Mouse (Mus musculus) forebrain, embryonic 13.5 days (tissue): Measurements from ENCODE around the gene Plxdc2. TPM values are rescaled to one million over a fixed set of nuclear protein-coding genes. Genes with fewer than 3 reads are reported as not detected.

Source experiments
- ATAC-seq: fragments of 200-750 bp; cut with Nextera tagmentation; 2 replicates; pipeline ENCODE4 v1.8.0; 2017
- H3K27ac ChIP-seq: fragments of 300-500 bp; sonication (generic); 2 replicates; pipeline ENCODE4 v1.5.1; 2015; ENCODE audit warnings: inconsistent platforms, mild to moderate bottlenecking, moderate library complexity
- H3K27me3 ChIP-seq: fragments of 300-500 bp; sonication (generic); 2 replicates; pipeline ENCODE4 v1.6.1; 2015; ENCODE audit warnings: mild to moderate bottlenecking, inconsistent platforms
- H3K36me3 ChIP-seq: fragments of 300-500 bp; sonication (generic); 2 replicates; pipeline ENCODE4 v1.6.1; 2015; ENCODE audit warnings: mild to moderate bottlenecking, inconsistent platforms; ENCODE audit not compliant: poor library complexity, severe bottlenecking
- H3K4me1 ChIP-seq: fragments of 300-500 bp; sonication (generic); 2 replicates; pipeline ENCODE4 v1.6.1; 2015; ENCODE audit warnings: inconsistent platforms
- H3K4me2 ChIP-seq: fragments of 300-500 bp; sonication (generic); 2 replicates; pipeline ENCODE4 v1.6.1; 2015; ENCODE audit warnings: inconsistent platforms, mild to moderate bottlenecking, moderate library complexity
- H3K4me3 ChIP-seq: fragments of 300-500 bp; sonication (generic); 2 replicates; pipeline ENCODE4 v1.5.1; 2015; ENCODE audit warnings: mild to moderate bottlenecking, inconsistent platforms
- H3K9ac ChIP-seq: fragments of 300-500 bp; sonication (generic); 2 replicates; pipeline ENCODE4 v1.6.1; 2015; ENCODE audit warnings: mild to moderate bottlenecking, inconsistent platforms
- H3K9me3 ChIP-seq: fragments of 300-500 bp; sonication (generic); replicated peaks from 2 replicates; pipeline ENCODE4 v1.6.1; 2016; ENCODE audit warnings: inconsistent platforms
- WGBS: fragments of 180-500 bp; shearing (Covaris S2); methylation state at CpG from one replicate; pipeline ENCODE4 v1.1.7; 2015; 5-methylcytosine and 5-hydroxymethylcytosine counted together
- polyA plus RNA-seq: library from polyadenylated mRNA; unstranded; fragments of >200 nt; fragmentation: Nextera tagmentation; extraction: Ambion mirVana; gene quantifications from 2 replicates; pipeline ENCODE4 v1.2.1, GENCODE M21; 2015

Plxdc2 gene
- polyA plus RNA-seq, 1 experiment from 2014 or later, result 6.8 TPM

DNA sequence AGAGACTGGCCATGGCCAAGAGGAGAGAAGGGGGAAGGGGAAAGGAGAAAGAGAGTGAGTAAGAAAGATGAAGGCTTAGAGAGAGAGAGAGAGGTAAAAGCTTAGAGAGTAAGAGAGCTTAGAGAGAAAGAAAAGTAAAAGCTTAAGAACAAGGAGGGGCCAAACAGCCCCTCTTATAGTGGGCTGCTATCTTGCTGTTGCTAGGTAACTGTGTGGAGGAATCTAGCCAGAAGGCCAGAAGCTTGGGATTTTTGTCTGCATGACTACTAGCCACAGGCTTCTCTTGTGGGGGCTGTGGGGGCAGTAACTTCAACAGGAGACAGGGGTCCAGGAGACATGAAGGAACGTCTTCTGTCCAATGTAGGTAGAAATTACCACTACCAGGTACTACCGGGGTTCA is 162.0 kb downstream of the Plxdc2 start:
- no peaks in the 10 kb centered on the region for H3K27me3 ChIP-seq
- ATAC-seq, result no peak
- H3K4me2 ChIP-seq, result no peak overlapping the region
- H3K9me3 ChIP-seq, result no peaks in the 10 kb centered on the region
- H3K36me3 ChIP-seq, result no peaks in the 10 kb centered on the region
- no peaks in the 10 kb centered on the region for H3K4me1 ChIP-seq
- no peak overlapping the region for H3K4me3 ChIP-seq
- no peak overlapping the region for H3K27ac ChIP-seq
- H3K9ac ChIP-seq, result no peak overlapping the region
- 64% methylated on average over 2 of the region's 2 CpGs for WGBS

GRCm38 (mm10) chr2:16523427-16523826 is 167.3 kb downstream of the Plxdc2 start:
- WGBS, result 75% methylated on average over 1 of the region's 1 CpGs
- no peaks in the 10 kb centered on the region for H3K36me3 ChIP-seq
- no peaks in the 10 kb centered on the region for H3K27me3 ChIP-seq
- H3K4me3 ChIP-seq, result no peak overlapping the region
- no peaks in the 10 kb centered on the region for H3K4me1 ChIP-seq
- ATAC-seq, result no peak
- no peaks in the 10 kb centered on the region for H3K9me3 ChIP-seq
- H3K27ac ChIP-seq, result no peak overlapping the region
- no peak overlapping the region for H3K4me2 ChIP-seq
- H3K9ac ChIP-seq, result no peak overlapping the region

GRCm38 (mm10) chr2:16532244-16532643 is 176.1 kb downstream of the Plxdc2 start:
- Histone ChIP-seq H3K27ac (no peak overlapping the region), H3K36me3 (no peaks in the 10 kb centered on the region), H3K27me3 (no peaks in the 10 kb centered on the region), H3K4me3 (no peak overlapping the region), H3K4me2 (no peak overlapping the region), H3K9me3 (no peaks in the 10 kb centered on the region), H3K9ac (no peak overlapping the region), H3K4me1 (no peaks in the 10 kb centered on the region)
- WGBS, result 9% methylated on average over 1 of the region's 1 CpGs
- ATAC-seq, result peak; percentile 36; the same call in 1 of the 2 replicates

GRCm38 (mm10) chr2:16534566-16534965 is 178.5 kb downstream of the Plxdc2 start:
- Histone ChIP-seq H3K27me3 (no peaks in the 10 kb centered on the region), H3K36me3 (no peaks in the 10 kb centered on the region), H3K4me1 (no peaks in the 10 kb centered on the region), H3K27ac (no peak overlapping the region), H3K9me3 (no peaks in the 10 kb centered on the region), H3K4me2 (no peak overlapping the region), H3K9ac (no peak overlapping the region), H3K4me3 (no peak overlapping the region)
- 80% methylated on average over 2 of the region's 2 CpGs for WGBS
- ATAC-seq, result no peak

DNA sequence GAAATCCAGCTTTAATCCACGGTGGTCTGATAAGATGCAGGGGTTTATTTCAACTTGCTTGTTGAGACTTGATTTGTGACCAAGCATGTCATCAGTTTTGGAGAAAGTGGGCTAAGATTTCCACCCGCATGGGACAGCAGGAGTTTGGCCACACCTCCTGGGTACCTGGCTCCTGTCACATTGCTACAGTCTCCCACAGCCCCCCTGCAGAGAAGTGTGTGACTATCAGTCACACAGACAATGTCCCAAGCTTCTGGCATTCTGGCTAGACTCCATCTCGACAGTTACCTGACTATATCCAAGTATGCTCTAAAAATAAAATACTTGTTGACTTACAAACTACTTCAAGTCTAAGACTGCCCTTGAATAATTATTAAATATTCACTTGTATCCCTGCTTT is 185.1 kb downstream of the Plxdc2 start:
- H3K9ac ChIP-seq, result no peak overlapping the region
- no peaks in the 10 kb centered on the region for H3K27me3 ChIP-seq
- H3K9me3 ChIP-seq, result no peaks in the 10 kb centered on the region
- no peak for ATAC-seq
- no peak overlapping the region for H3K4me3 ChIP-seq
- H3K27ac ChIP-seq, result no peak overlapping the region
- no peak overlapping the region for H3K4me2 ChIP-seq
- H3K36me3 ChIP-seq, result no peaks in the 10 kb centered on the region
- no peaks in the 10 kb centered on the region for H3K4me1 ChIP-seq
- 66% methylated on average over 3 of the region's 3 CpGs for WGBS

- Histone ChIP-seq H3K4me1 (no peaks in the 10 kb centered on the region), H3K9ac (no peak overlapping the region), H3K4me3 (no peak overlapping the region), H3K27ac (no peak overlapping the region), H3K9me3 (no peaks in the 10 kb centered on the region), H3K27me3 (no peaks in the 10 kb centered on the region), H3K4me2 (no peak overlapping the region), H3K36me3 (no peaks in the 10 kb centered on the region)
- 59% methylated on average over 3 of the region's 3 CpGs for WGBS
- ATAC-seq, result no peak
Observed at GRCm38 (mm10) chr2:16545207-16545606, 189.1 kb downstream of the Plxdc2 start.

DNA sequence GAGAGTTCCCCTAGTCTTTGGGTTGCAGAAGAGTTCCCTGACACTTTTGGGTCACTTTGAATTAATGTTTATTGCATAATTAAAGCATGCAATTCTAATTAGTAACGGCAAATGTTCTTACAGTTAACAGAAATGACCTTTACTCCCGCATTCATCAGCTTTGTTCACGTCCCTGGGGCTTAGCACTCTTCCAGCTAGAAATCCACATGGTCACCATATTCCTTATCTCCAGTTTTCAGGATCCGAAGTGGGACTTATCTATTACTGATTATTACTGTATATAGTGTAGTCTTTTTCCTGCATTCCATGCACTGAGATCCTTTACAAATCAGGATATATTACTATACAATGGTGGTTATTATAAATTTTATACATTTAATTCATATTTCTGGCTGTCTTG is 203.2 kb downstream of the Plxdc2 start:
- 77% methylated on average over 4 of the region's 4 CpGs for WGBS
- ATAC-seq, result no peak
- H3K9me3 ChIP-seq, result no peaks in the 10 kb centered on the region
- no peaks in the 10 kb centered on the region for H3K36me3 ChIP-seq
- H3K4me3 ChIP-seq, result no peak overlapping the region
- no peaks in the 10 kb centered on the region for H3K4me1 ChIP-seq
- H3K27ac ChIP-seq, result no peak overlapping the region
- no peaks in the 10 kb centered on the region for H3K27me3 ChIP-seq
- H3K9ac ChIP-seq, result no peak overlapping the region
- H3K4me2 ChIP-seq, result no peak overlapping the region

DNA sequence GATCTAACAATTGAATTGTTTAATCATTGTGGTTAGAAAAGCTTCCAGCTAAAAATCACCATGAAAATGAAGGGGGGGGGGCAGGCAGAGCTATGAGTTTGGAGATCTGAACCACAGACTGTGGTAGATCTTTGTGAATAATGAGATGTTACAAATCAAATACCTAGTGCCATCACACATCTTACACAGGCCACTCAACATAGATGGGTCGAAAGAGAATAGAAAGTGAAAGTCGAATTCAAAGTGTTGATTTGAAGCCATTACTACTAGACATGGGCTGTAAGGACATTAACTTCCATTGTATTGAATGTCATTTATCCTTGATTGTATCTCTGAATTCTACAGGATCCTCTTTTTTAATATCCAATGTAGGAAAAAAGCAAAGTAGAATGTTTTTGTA is 212.2 kb downstream of the Plxdc2 start:
- no peak overlapping the region for H3K4me3 ChIP-seq
- H3K36me3 ChIP-seq, result no peaks in the 10 kb centered on the region
- H3K27me3 ChIP-seq, result no peaks in the 10 kb centered on the region
- H3K4me2 ChIP-seq, result no peak overlapping the region
- H3K9ac ChIP-seq, result no peak overlapping the region
- H3K4me1 ChIP-seq, result no peaks in the 10 kb centered on the region
- WGBS, result 90% methylated on average over 2 of the region's 2 CpGs
- no peak overlapping the region for H3K27ac ChIP-seq
- no peaks in the 10 kb centered on the region for H3K9me3 ChIP-seq
- ATAC-seq, result no peak

DNA sequence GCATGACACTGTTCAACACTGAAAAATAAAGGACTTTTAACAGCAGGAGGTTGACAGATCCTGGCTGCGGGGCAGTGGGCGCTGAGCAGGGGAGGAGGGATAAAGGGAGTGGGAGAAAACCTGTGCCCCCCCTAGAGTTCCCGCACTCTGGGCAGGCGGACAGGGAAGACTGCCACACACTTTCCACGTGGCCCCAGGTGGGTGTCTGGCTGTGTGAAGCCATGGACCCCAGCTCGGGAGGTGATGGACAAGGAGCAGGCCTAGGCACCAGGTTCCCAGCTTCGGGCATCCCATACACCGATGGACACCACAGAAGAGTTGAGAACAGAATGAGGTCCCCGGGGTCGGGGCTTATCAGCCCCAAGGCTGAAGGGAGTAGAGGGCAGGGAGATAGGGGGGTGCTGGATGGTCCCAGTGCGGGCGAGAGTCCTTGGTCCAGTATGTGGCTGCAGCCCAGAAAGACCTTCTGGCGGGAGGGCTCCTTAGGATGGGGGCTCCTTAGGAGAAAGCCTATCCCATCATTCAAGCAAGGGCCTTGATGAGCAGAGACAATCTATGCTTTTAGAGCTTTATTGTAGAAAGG is 215.2 kb downstream of the Plxdc2 start:
- Histone ChIP-seq H3K9ac (no peak overlapping the region), H3K4me1 (no peaks in the 10 kb centered on the region), H3K36me3 (no peaks in the 10 kb centered on the region), H3K9me3 (no peaks in the 10 kb centered on the region), H3K27me3 (no peaks in the 10 kb centered on the region), H3K4me3 (no peak overlapping the region), H3K4me2 (no peak overlapping the region), H3K27ac (no peak overlapping the region)
- ATAC-seq, result 0 out of 2 replicates have a peak, but pooled peaks have one; percentile 24
- WGBS, result 81% methylated on average over 13 of the region's 13 CpGs

DNA sequence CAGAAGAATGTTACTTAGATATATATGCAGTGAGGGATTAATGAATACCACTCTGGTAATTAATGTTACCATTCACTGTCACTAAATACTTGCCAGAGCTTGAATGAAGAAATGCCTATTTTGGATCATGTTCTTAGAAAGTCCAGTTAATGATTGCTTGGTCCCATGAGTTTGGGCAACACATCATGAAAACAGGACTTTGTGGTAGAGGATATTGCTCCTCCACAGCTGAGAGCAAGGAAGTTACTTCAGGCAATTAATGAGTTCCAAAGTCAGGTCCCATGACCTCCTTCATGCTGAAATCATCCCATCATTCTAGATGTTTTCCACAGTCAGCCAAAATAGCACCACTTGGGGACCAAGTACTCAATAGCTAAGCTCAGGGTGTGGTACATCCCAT is 220.5 kb downstream of the Plxdc2 start:
- Histone ChIP-seq H3K4me2 (no peak overlapping the region), H3K27me3 (no peaks in the 10 kb centered on the region), H3K4me1 (no peaks in the 10 kb centered on the region), H3K9ac (no peak overlapping the region), H3K27ac (no peak overlapping the region), H3K36me3 (no peaks in the 10 kb centered on the region), H3K4me3 (no peak overlapping the region), H3K9me3 (no peaks in the 10 kb centered on the region)
- ATAC-seq, result no peak

GRCm38 (mm10) chr2:16578153-16578552 is 222.0 kb downstream of the Plxdc2 start:
- Histone ChIP-seq H3K27me3 (no peaks in the 10 kb centered on the region), H3K4me3 (no peak overlapping the region), H3K4me2 (no peak overlapping the region), H3K4me1 (no peaks in the 10 kb centered on the region), H3K9ac (no peak overlapping the region), H3K27ac (no peak overlapping the region), H3K9me3 (no peaks in the 10 kb centered on the region), H3K36me3 (no peaks in the 10 kb centered on the region)
- whole genome bisulfite sequencing, result 81% methylated on average over 1 of the region's 1 CpGs
- no peak for ATAC-seq

GRCm38 (mm10) chr2:16588546-16588945 is 232.4 kb downstream of the Plxdc2 start:
- Histone ChIP-seq H3K4me2 (no peak overlapping the region), H3K9me3 (no peaks in the 10 kb centered on the region; the same call in 1 of the 2 replicates), H3K27ac (no peak overlapping the region), H3K9ac (no peak overlapping the region), H3K36me3 (no peaks in the 10 kb centered on the region), H3K4me3 (no peak overlapping the region), H3K27me3 (no peaks in the 10 kb centered on the region), H3K4me1 (no peaks in the 10 kb centered on the region)
- no peak for ATAC-seq

GRCm38 (mm10) chr2:16595451-16595850 is 239.3 kb downstream of the Plxdc2 start:
- no peak for ATAC-seq
- H3K27me3 ChIP-seq, result no peaks in the 10 kb centered on the region
- no peaks in the 10 kb centered on the region for H3K36me3 ChIP-seq

More at GRCm38 (mm10) chr2:16595451-16595850, 239.3 kb downstream of the Plxdc2 start:
- Histone ChIP-seq H3K9me3 (no peaks in the 10 kb centered on the region; the same call in 1 of the 2 replicates), H3K27ac (no peak overlapping the region), H3K4me1 (no peaks in the 10 kb centered on the region), H3K9ac (no peak overlapping the region), H3K4me2 (no peak overlapping the region), H3K4me3 (no peak overlapping the region)
- WGBS, result 64% methylated on average over 1 of the region's 1 CpGs
